Mouse (Mus musculus) embryonic facial prominence, embryonic 10.5 days (tissue): Measurements from ENCODE around the gene Gm11437. TPM values are rescaled to one million over a fixed set of nuclear protein-coding genes. Genes with fewer than 3 reads are reported as not detected.

Source experiments
- polyA plus RNA-seq: library from polyadenylated mRNA; unstranded; fragments of >200 nt; fragmentation: Nextera tagmentation; extraction: Ambion mirVana; gene quantifications from 2 replicates; pipeline ENCODE4 v1.2.1, GENCODE M21; 2016

The Gm11437 gene
- polyA plus RNA-seq, 1 experiment from 2014 or later: not detected

Other genes starting within 250 kb of the Gm11437 start
- gene Ddx52, start 225.4 kb downstream of the Gm11437 start, polyA plus RNA-seq: 45.0 and 46.2 TPM in 2 replicates
- 7.5 and 7.8 TPM in 2 replicates for gene Synrg, start 203.0 kb downstream of the Gm11437 start, polyA plus RNA-seq
- 7.3 and 9.4 TPM in 2 replicates for gene Dusp14, start 98.2 kb downstream of the Gm11437 start, polyA plus RNA-seq
- gene Tada2a, start 37.9 kb downstream of the Gm11437 start, polyA plus RNA-seq: 41.3 TPM in 2 replicates
- 21.7 and 26.2 TPM in 2 replicates for gene Acaca, start 37.8 kb downstream of the Gm11437 start, polyA plus RNA-seq